8 mouse cellular contexts compared by ENCODE assay signal in the genomic region with DNA sequence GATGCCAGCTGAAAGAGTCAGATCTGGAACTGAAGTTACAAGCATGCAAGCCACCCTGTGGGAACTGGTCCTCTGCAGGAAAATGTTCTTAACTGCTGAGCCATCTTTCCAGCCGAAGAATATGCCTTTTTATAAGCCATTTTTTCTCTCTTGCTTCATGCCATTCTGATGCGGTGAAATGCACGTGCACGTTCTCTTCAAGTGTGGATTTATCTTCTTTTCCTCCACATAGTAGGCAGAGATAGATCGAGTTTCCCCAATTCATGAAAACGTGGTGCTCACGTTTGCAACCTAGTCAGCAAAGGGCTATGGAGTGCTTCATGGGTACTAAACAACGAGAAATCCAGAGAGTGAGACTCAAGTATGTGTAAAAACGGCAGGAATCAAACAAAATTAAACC. TPM values are rescaled to one million over a fixed set of nuclear protein-coding genes. Genes with fewer than 3 reads are reported as not detected.
A peak's percentile ranks its signal among the peaks of the same experiment; 100 is the strongest.
DNase-seq lines count a peak whose midpoint lies in the region; ATAC-seq lines count a peak whose summit lies in the region.

No protein-coding gene starts in this region.

- H3K9me3 ChIP-seq in megakaryocyte, embryonic 14.5 days: no peaks in the 10 kb centered on the region
- no peaks in the 10 kb centered on the region for H3K9me3 ChIP-seq in liver, embryonic 13.5 days (replicated peaks)

- peak overlapping the region; percentile 96 for H3K4me3 ChIP-seq in megakaryocyte, embryonic 14.5 days (replicated peaks)
- H3K4me3 ChIP-seq in liver, embryonic 13.5 days (replicated peaks): peak overlapping the region; percentile 99

- DNase-seq in CD4-positive, CD25-positive, alpha-beta regulatory T cell, adult 2 months (ENCODE audit: low read depth, low spot score): peak; percentile 7
- DNase-seq in liver, embryonic 13.5 days: no peak
- no peak for DNase-seq in embryo, embryonic 9.5 days (ENCODE audit: extremely low spot score)

- H3K4me2 ChIP-seq in liver, embryonic 13.5 days: peak overlapping the region; percentile 71

- WGBS in liver, embryonic 13.5 days (ENCODE audit: insufficient replicate concordance): 19% methylated on average over 9 of the region's 9 CpGs

- H3K27ac ChIP-seq in liver, embryonic 13.5 days: peak overlapping the region; percentile 86

- no peaks in the 10 kb centered on the region for H3K27me3 ChIP-seq in megakaryocyte, embryonic 14.5 days (replicated peaks)
- H3K27me3 ChIP-seq in liver, embryonic 13.5 days: no peaks in the 10 kb centered on the region

- peak overlapping the region; percentile 14; the same call in 1 of the 2 replicates for H3K9ac ChIP-seq in liver, embryonic 13.5 days

- peaks cover 65% of the 10 kb centered on the region for H3K36me3 ChIP-seq in megakaryocyte, embryonic 14.5 days (replicated peaks; ENCODE audit: low read length)
- H3K36me3 ChIP-seq in liver, embryonic 13.5 days: peaks cover 54% of the 10 kb centered on the region

- no peak for ATAC-seq in CD4-positive, CD25-positive, alpha-beta regulatory T cell, adult 4 months
- no peak for ATAC-seq in megakaryocyte, adult 5-6 weeks (ENCODE audit: poor library complexity, severe bottlenecking)
- no peak for ATAC-seq in liver, embryonic 13.5 days (ENCODE audit: low read depth)
- ATAC-seq in granulocyte monocyte progenitor cell, adult 5-6 weeks (replicated peaks; ENCODE audit: poor library complexity, severe bottlenecking): no peak
- no peak for ATAC-seq in inflammation-experienced regulatory T-cells, adult 6 months

- peaks cover 52% of the 10 kb centered on the region for H3K4me1 ChIP-seq in megakaryocyte, embryonic 14.5 days
- H3K4me1 ChIP-seq in liver, embryonic 13.5 days (replicated peaks): peaks cover 46% of the 10 kb centered on the region

RNA-seq across cellular contexts. Expression of a gene that starts 1.2 kb away (rescaled TPM):
- polyA plus RNA-seq in CD4-positive, CD25-positive, alpha-beta regulatory T cell, adult 4 months (2017; shearing (Covaris generic)): 10 to 100 TPM; 30.3 to 50.6 TPM
- 518 and 624 TPM in 2 replicates for polyA plus RNA-seq in megakaryocyte, embryonic 14.5 days (2012; ENCODE audit: insufficient read depth, low replicate concordance)
- total RNA-seq in megakaryocyte, adult 5-6 weeks (2015): 119 and 123 TPM in 2 replicates
- 23.5 and 36.8 TPM in 2 replicates for total RNA-seq in megakaryocyte, adult 5-6 weeks (2017)
- polyA plus RNA-seq in liver, embryonic 13.5 days (2015; fragmentation: Nextera tagmentation; extraction: Ambion mirVana): 22.8 and 25.3 TPM in 2 replicates
- 138 and 156 TPM in 2 replicates for total RNA-seq in granulocyte monocyte progenitor cell, adult 5-6 weeks (2014; fragmentation: Nextera tagmentation)
- total RNA-seq in granulocyte monocyte progenitor cell, adult 5-6 weeks (2017): 19.0 and 22.7 TPM in 2 replicates
- 10 to 100 TPM; 30.0 to 47.0 (median 45.2) TPM for polyA plus RNA-seq in inflammation-experienced regulatory T-cells, adult 6 months (2017; shearing (Covaris generic))

RNA-seq across cellular contexts. Expression of a gene that starts 14.1 kb away (rescaled TPM):
- 100 to 1,000 TPM in 1 of 2 experiments, 10 to 100 TPM in 1; 95.1 to 114 TPM for polyA plus RNA-seq in CD4-positive, CD25-positive, alpha-beta regulatory T cell, adult 4 months (2017; shearing (Covaris generic))
- 7.5 and 49.6 TPM in 2 replicates for polyA plus RNA-seq in megakaryocyte, embryonic 14.5 days (2012; ENCODE audit: insufficient read depth, low replicate concordance)
- 15.1 and 21.1 TPM in 2 replicates for total RNA-seq in megakaryocyte, adult 5-6 weeks (2015)
- 51.0 and 66.7 TPM in 2 replicates for total RNA-seq in megakaryocyte, adult 5-6 weeks (2017)
- polyA plus RNA-seq in liver, embryonic 13.5 days (2015; fragmentation: Nextera tagmentation; extraction: Ambion mirVana): 79.1 and 83.7 TPM in 2 replicates
- 47.8 and 91.0 TPM in 2 replicates for total RNA-seq in granulocyte monocyte progenitor cell, adult 5-6 weeks (2014; fragmentation: Nextera tagmentation)
- total RNA-seq in granulocyte monocyte progenitor cell, adult 5-6 weeks (2017): 123 and 132 TPM in 2 replicates
- polyA plus RNA-seq in inflammation-experienced regulatory T-cells, adult 6 months (2017; shearing (Covaris generic)): 100 to 1,000 TPM in 1 of 3 experiments, 10 to 100 TPM in 2; 82.2 to 102 (median 91.2) TPM

RNA-seq across cellular contexts. Expression of a gene that starts 14.1 kb away (rescaled TPM):
- polyA plus RNA-seq in CD4-positive, CD25-positive, alpha-beta regulatory T cell, adult 4 months (2017; shearing (Covaris generic)): 10 to 100 TPM; 16.0 to 21.3 TPM
- 31.4 and 57.9 TPM in 2 replicates for polyA plus RNA-seq in megakaryocyte, embryonic 14.5 days (2012; ENCODE audit: insufficient read depth, low replicate concordance)
- total RNA-seq in megakaryocyte, adult 5-6 weeks (2015): 20.8 and 30.4 TPM in 2 replicates
- total RNA-seq in megakaryocyte, adult 5-6 weeks (2017): 23.8 and 28.4 TPM in 2 replicates
- 12.7 and 13.0 TPM in 2 replicates for polyA plus RNA-seq in liver, embryonic 13.5 days (2015; fragmentation: Nextera tagmentation; extraction: Ambion mirVana)
- 32.8 and 33.8 TPM in 2 replicates for total RNA-seq in granulocyte monocyte progenitor cell, adult 5-6 weeks (2014; fragmentation: Nextera tagmentation)
- total RNA-seq in granulocyte monocyte progenitor cell, adult 5-6 weeks (2017): 32.5 and 36.8 TPM in 2 replicates
- 10 to 100 TPM; 11.9 to 17.0 (median 15.0) TPM for polyA plus RNA-seq in inflammation-experienced regulatory T-cells, adult 6 months (2017; shearing (Covaris generic))

RNA-seq across cellular contexts. Expression of a gene that starts 21.8 kb away (rescaled TPM):
- polyA plus RNA-seq in CD4-positive, CD25-positive, alpha-beta regulatory T cell, adult 4 months (2017; shearing (Covaris generic)): 1 to 10 TPM; 6.8 to 8.6 TPM
- polyA plus RNA-seq in megakaryocyte, embryonic 14.5 days (2012; ENCODE audit: insufficient read depth, low replicate concordance): 5.3 and 22.0 TPM in 2 replicates
- 7.8 and 8.7 TPM in 2 replicates for total RNA-seq in megakaryocyte, adult 5-6 weeks (2015)
- 9.4 and 15.4 TPM in 2 replicates for total RNA-seq in megakaryocyte, adult 5-6 weeks (2017)
- 7.2 and 8.6 TPM in 2 replicates for polyA plus RNA-seq in liver, embryonic 13.5 days (2015; fragmentation: Nextera tagmentation; extraction: Ambion mirVana)
- total RNA-seq in granulocyte monocyte progenitor cell, adult 5-6 weeks (2014; fragmentation: Nextera tagmentation): 5.2 and 6.6 TPM in 2 replicates
- 4.7 and 7.2 TPM in 2 replicates for total RNA-seq in granulocyte monocyte progenitor cell, adult 5-6 weeks (2017)
- polyA plus RNA-seq in inflammation-experienced regulatory T-cells, adult 6 months (2017; shearing (Covaris generic)): 1 to 10 TPM; 4.8 to 6.9 (median 6.0) TPM

RNA-seq across cellular contexts. Expression of a gene that starts 26.7 kb away (rescaled TPM):
- 100 to 1,000 TPM; 538 to 754 TPM for polyA plus RNA-seq in CD4-positive, CD25-positive, alpha-beta regulatory T cell, adult 4 months (2017; shearing (Covaris generic))
- 16.3 and 87.7 TPM in 2 replicates for polyA plus RNA-seq in megakaryocyte, embryonic 14.5 days (2012; ENCODE audit: insufficient read depth, low replicate concordance)
- total RNA-seq in megakaryocyte, adult 5-6 weeks (2015): 263 and 351 TPM in 2 replicates
- 273 and 274 TPM in 2 replicates for total RNA-seq in megakaryocyte, adult 5-6 weeks (2017)
- polyA plus RNA-seq in liver, embryonic 13.5 days (2015; fragmentation: Nextera tagmentation; extraction: Ambion mirVana): 224 and 292 TPM in 2 replicates
- total RNA-seq in granulocyte monocyte progenitor cell, adult 5-6 weeks (2014; fragmentation: Nextera tagmentation): 395 and 454 TPM in 2 replicates
- 132 and 210 TPM in 2 replicates for total RNA-seq in granulocyte monocyte progenitor cell, adult 5-6 weeks (2017)
- polyA plus RNA-seq in inflammation-experienced regulatory T-cells, adult 6 months (2017; shearing (Covaris generic)): 100 to 1,000 TPM; 608 to 774 (median 726) TPM

Comparison
In these comparisons a context has a peak if more than half of its experiments do, and no peak if none do; other contexts are left out.
1. RNA of a gene that starts 1.2 kb away (polyA plus RNA-seq): 518 to 624 TPM in megakaryocyte, embryonic 14.5 days; 30.3 to 50.6 TPM in CD4-positive, CD25-positive, alpha-beta regulatory T cell, adult 4 months, 30.0 to 47.0 TPM in inflammation-experienced regulatory T-cells, adult 6 months and 22.8 to 25.3 TPM in liver, embryonic 13.5 days; every median in the first group is over 10 times any median in the second.